Mouse (Mus musculus) liver, embryonic 14.5 days (tissue): ENCODE measurements around the gene Dnajb8. TPM values are rescaled to one million over a fixed set of nuclear protein-coding genes. Genes with fewer than 3 reads are reported as not detected.

Experiments used
- ATAC-seq: fragments of 200-750 bp; cut with Nextera tagmentation; 2 replicates; pipeline ENCODE4 v1.8.0; 2017; ENCODE audit warnings: moderate number of reproducible peaks, mild to moderate bottlenecking, moderate library complexity; ENCODE audit not compliant: insufficient read depth
- DNase-seq, 3 experiments: peaks; one replicate each; pipeline ENCODE4 v3.0.0-alpha.2; 2012 to 2013; ENCODE audit warnings: low read depth in 3 of 3, low spot score in 3 of 3
- H3K27ac ChIP-seq: fragments of 300-500 bp; sonication (generic); 2 replicates; pipeline ENCODE4 v1.5.1; 2014; ENCODE audit warnings: moderate library complexity, mild to moderate bottlenecking, control low read depth, inconsistent platforms
- H3K27me3 ChIP-seq: fragments of 300-500 bp; sonication (generic); 2 replicates; pipeline ENCODE4 v1.6.1; 2014; ENCODE audit warnings: mild to moderate bottlenecking, low read length, moderate library complexity; ENCODE audit not compliant: control insufficient read depth, insufficient read depth
- H3K36me3 ChIP-seq: fragments of 300-500 bp; sonication (generic); replicated peaks from 2 replicates; pipeline ENCODE4 v1.6.1; 2014; ENCODE audit warnings: low read depth; ENCODE audit not compliant: control insufficient read depth, insufficient read depth
- H3K4me1 ChIP-seq, 2 experiments: fragments of 200-500 bp in 1 of 2; fragments of 300-500 bp in 1 of 2; sonication (generic) in 1 of 2; replicated peaks; 2 replicates each; pipeline ENCODE4 v1.6.1; 2012 to 2014; ENCODE audit warnings: antibody characterized with exemption in 1 of 2, inconsistent platforms in 1 of 2, low read length in 1 of 2; ENCODE audit not compliant: control insufficient read depth in 2 of 2, insufficient read depth in 2 of 2
- H3K4me2 ChIP-seq: fragments of 300-500 bp; sonication (generic); 2 replicates; pipeline ENCODE4 v1.6.1; 2014; ENCODE audit warnings: low read depth, mild to moderate bottlenecking, control low read depth, moderate library complexity
- H3K4me3 ChIP-seq, 2 experiments: fragments of 200-500 bp in 1 of 2; fragments of 300-500 bp in 1 of 2; sonication (generic) in 1 of 2; 2 replicates each; pipeline ENCODE4 v1.5.1; 2012 to 2014; ENCODE audit warnings: low read depth in 2 of 2, low read length in 2 of 2, mild to moderate bottlenecking in 2 of 2, control low read depth in 1 of 2, inconsistent platforms in 1 of 2, moderate library complexity in 1 of 2; ENCODE audit not compliant: insufficient read depth in 1 of 2
- H3K9ac ChIP-seq: fragments of 300-500 bp; sonication (generic); replicated peaks from 2 replicates; pipeline ENCODE4 v1.6.1; 2014; ENCODE audit warnings: mild to moderate bottlenecking, control low read depth, moderate library complexity
- H3K9me3 ChIP-seq: fragments of 300-500 bp; sonication (generic); 2 replicates; pipeline ENCODE4 v1.6.1; 2016; ENCODE audit warnings: low read length, mixed read lengths; ENCODE audit not compliant: control insufficient read depth
- CTCF ChIP-seq: IDR thresholded peaks from 2 replicates; pipeline ENCODE4 v1.5.1; 2016; ENCODE audit warnings: antibody characterized with exemption, low read depth, control low read depth
- EP300 ChIP-seq: IDR thresholded peaks from 2 replicates; pipeline ENCODE4 v1.6.1; 2016; ENCODE audit warnings: antibody characterized with exemption, low read depth
- WGBS: fragments of 180-500 bp; shearing (Covaris S2); extraction: QIAGEN DNeasy Blood & Tissue Kit; methylation state at CpG from one replicate; pipeline ENCODE4 v1.1.7; 2014; ENCODE audit not compliant: insufficient replicate concordance; 5-methylcytosine and 5-hydroxymethylcytosine counted together
- polyA plus RNA-seq, 2 experiments: library from polyadenylated mRNA; depleted of rRNA in 1 of 2; stranded (reverse) in 1 of 2; unstranded in 1 of 2; fragments of >200 nt; fragmentation: Nextera tagmentation in 1 of 2; extraction: Ambion mirVana in 1 of 2; gene quantifications; 2 replicates each; pipeline versions ENCODE4 v1.2.1 to v1.2.3; 2012 to 2014

Dnajb8 gene
- polyA plus RNA-seq, 2 experiments, result not detected

DNA sequence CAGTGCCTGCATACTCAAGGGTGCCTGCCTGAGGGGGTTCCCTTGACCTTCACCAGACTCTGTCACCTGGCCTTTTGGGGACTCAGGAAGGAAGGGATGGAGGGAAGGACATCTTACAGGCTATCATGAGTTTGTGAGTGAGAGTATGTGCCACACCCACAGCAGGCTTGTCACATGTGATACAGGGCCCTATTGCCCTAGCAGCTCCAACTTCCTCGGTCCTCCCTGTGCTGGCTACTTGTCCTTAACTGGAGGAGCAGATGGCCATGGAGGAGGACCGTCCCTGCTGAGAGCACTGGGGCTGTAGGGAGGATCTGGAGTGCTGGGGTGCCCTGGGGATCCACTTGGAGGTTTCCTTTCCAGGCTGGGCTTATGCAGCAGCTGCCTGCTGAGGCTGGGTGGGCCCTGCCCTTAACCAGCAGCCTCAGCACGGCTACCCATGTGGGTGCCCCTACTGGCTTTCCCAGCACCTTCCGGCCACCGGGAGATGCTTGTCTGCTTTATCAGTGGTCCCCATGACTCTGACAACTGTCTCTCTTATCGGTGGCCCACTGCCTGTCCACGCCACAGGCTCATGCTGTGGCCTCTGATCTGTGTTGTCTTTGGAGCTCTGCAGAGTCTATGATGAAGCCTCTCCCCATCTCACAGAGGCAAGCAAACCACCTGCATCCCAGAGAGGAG, 29.9 kb downstream of the Dnajb8 start:
- H3K9me3 ChIP-seq, result no peaks in the 10 kb centered on the region
- no peak overlapping the region for H3K9ac ChIP-seq
- H3K36me3 ChIP-seq, result no peaks in the 10 kb centered on the region
- H3K4me1 ChIP-seq, result peaks cover 49 to 57% of the 10 kb centered on the region in 2 experiments
- ATAC-seq (peak; percentile 76), DNase-seq (peak; percentile 31 to 40 (median 37))
- WGBS, result 10% methylated on average over 7 of the region's 7 CpGs
- H3K27ac ChIP-seq, result peak overlapping the region; percentile 25; the same call in 1 of the 2 replicates
- TF ChIP-seq CTCF, result no peak
- TF ChIP-seq EP300, result peak; percentile 85
- no peaks in the 10 kb centered on the region for H3K27me3 ChIP-seq
- peak overlapping the region; percentile 31 for H3K4me2 ChIP-seq
- no peak overlapping the region for H3K4me3 ChIP-seq

DNA sequence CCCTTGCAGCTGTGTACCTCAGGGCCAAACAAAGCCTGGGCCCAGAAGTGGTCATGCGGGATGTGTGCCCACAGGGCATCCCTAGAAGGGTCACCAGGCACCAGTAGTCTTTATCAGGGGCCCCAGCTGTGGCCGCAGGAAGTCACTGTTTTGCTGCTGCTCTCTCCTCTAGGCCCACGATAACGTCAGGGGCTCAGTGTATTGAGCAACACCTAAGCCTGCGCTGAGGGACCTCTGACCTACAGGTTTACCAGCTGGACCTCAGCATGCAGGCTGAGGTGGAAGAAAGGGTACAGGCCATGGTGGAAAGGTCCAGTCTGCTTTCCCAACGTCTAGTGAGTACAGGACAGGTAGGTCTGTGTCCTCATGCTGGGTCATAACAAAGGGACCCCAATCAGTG, 32.0 kb downstream of the Dnajb8 start:
- H3K4me3 ChIP-seq, result no peak overlapping the region
- peaks cover 49 to 57% of the 10 kb centered on the region in 2 experiments for H3K4me1 ChIP-seq
- H3K27me3 ChIP-seq, result no peaks in the 10 kb centered on the region
- 4% methylated on average over 6 of the region's 6 CpGs for WGBS
- no peak overlapping the region for H3K27ac ChIP-seq
- TF ChIP-seq EP300 (peak; percentile 42), CTCF (no peak)
- ATAC-seq (peak; percentile 36), DNase-seq (peak; percentile 27 to 41 (median 38))
- no peaks in the 10 kb centered on the region for H3K36me3 ChIP-seq
- no peak overlapping the region for H3K4me2 ChIP-seq
- H3K9ac ChIP-seq, result no peak overlapping the region
- H3K9me3 ChIP-seq, result no peaks in the 10 kb centered on the region

DNA sequence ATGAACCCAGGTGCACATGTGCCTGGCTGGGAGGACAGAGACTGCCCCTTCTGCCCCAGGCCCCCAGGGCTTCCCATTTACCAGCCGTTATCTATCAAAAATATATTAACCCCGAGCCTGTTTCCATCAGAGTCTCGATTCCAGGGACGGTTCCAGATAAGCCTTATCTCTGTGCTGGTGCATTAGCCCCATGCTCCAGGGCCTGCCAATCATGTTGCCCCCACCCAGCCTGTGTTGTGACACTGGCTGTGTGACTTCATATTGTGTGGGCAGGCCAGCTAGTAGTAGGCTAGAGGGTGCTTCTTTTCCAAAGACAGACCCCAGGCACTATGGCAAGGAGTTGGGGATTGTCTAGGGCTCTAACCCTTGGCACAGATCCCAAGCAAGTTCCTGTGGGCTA, 33.4 kb downstream of the Dnajb8 start:
- H3K9ac ChIP-seq, result no peak overlapping the region
- DNase-seq (peak; percentile 27 to 38 (median 30)), ATAC-seq (peak; percentile 55)
- no peak overlapping the region for H3K4me3 ChIP-seq
- H3K4me1 ChIP-seq, result peaks cover 49 to 57% of the 10 kb centered on the region in 2 experiments
- 4% methylated on average over 4 of the region's 4 CpGs for WGBS
- no peaks in the 10 kb centered on the region for H3K36me3 ChIP-seq
- H3K27me3 ChIP-seq, result no peaks in the 10 kb centered on the region
- peak overlapping the region; percentile 11; the same call in 1 of the 2 replicates for H3K27ac ChIP-seq
- H3K9me3 ChIP-seq, result no peaks in the 10 kb centered on the region
- TF ChIP-seq EP300 (peak; percentile 62), CTCF (no peak)
- H3K4me2 ChIP-seq, result 0 out of 2 replicates have a peak overlapping the region, but pooled peaks have one; percentile 19

DNA sequence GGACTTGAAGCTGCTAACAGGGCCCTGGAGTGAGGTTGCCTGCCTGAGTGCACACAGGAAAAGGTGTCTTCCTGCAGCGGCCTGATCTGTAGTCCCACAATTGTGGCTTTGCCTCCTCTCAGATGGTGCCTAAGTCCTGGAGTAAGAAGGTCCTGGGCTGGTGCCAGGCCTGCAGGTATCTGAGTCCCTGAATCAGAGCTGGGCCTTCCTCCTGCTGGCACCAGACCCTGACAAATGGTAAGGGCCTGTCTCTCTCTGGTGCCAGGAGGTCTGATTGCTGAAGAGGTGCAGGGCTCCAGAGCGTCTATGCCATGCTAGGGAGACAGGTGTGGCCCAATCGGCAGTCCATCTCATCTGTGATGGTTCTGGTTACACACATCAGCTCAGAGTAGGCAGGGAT, 37.6 kb downstream of the Dnajb8 start:
- WGBS, result 70% methylated on average over 3 of the region's 3 CpGs
- DNase-seq (no peak), ATAC-seq (no peak)
- Histone ChIP-seq H3K4me3 (no peak overlapping the region), H3K4me1 (peaks cover 17 to 19% of the 10 kb centered on the region in 2 experiments), H3K27ac (no peak overlapping the region), H3K36me3 (no peaks in the 10 kb centered on the region), H3K27me3 (no peaks in the 10 kb centered on the region), H3K9ac (no peak overlapping the region), H3K9me3 (no peaks in the 10 kb centered on the region), H3K4me2 (no peak overlapping the region)
- TF ChIP-seq EP300 (no peak), CTCF (no peak)

DNA sequence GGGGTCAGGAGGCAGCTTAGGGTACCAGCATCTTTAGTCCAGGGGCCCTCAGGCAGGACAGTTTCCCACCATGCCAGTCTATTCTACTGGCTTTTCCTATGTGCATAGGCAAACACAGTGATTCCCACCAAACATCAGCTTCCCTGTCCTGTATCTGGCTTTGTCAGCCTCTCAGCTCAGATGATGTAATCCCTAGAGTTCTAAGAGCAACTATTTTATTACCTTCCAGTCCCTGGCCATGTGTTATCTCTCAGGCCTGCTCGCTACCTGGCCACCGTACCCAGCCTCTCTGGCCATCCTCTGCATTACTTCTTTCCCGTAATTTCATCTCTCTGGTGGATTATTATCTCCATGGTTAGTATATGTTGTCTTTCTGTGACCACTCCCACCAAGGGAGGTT, 38.6 kb downstream of the Dnajb8 start:
- no peak overlapping the region for H3K27ac ChIP-seq
- no peak overlapping the region for H3K9ac ChIP-seq
- H3K4me2 ChIP-seq, result no peak overlapping the region
- TF ChIP-seq EP300, result no peak
- no peak for TF ChIP-seq CTCF
- DNase-seq, result no peak
- peaks cover 7 to 10% of the 10 kb centered on the region in 2 experiments for H3K4me1 ChIP-seq
- ATAC-seq, result no peak
- no peaks in the 10 kb centered on the region for H3K36me3 ChIP-seq
- no peaks in the 10 kb centered on the region for H3K27me3 ChIP-seq
- WGBS, result 58% methylated on average over 3 of the region's 3 CpGs
- H3K4me3 ChIP-seq, result no peak overlapping the region
- H3K9me3 ChIP-seq, result no peaks in the 10 kb centered on the region
